Mouse (Mus musculus) heart, postnatal 0 days (tissue): ENCODE data around the gene Aaas. TPM values are rescaled to one million over a fixed set of nuclear protein-coding genes. Genes with fewer than 3 reads are reported as not detected.

Source experiments
- ATAC-seq: fragments of 200-750 bp; cut with Nextera tagmentation; 2 replicates; pipeline ENCODE4 v1.8.0; 2017; ENCODE audit warnings: low read depth, moderate number of reproducible peaks, moderate library complexity; ENCODE audit not compliant: insufficient read depth
- DNase-seq: peaks from one replicate; pipeline ENCODE4 v3.0.0-alpha.2; 2016; ENCODE audit warnings: low spot score
- H3K27ac ChIP-seq: fragments of 300-500 bp; sonication (generic); 2 replicates; pipeline ENCODE4 v1.5.1; 2014; ENCODE audit warnings: low read depth, mild to moderate bottlenecking
- H3K27me3 ChIP-seq: fragments of 300-500 bp; sonication (generic); 2 replicates; pipeline ENCODE4 v1.6.1; 2014; ENCODE audit warnings: low read length, mixed read lengths; ENCODE audit not compliant: control insufficient read depth, insufficient read depth
- H3K36me3 ChIP-seq: fragments of 300-500 bp; sonication (generic); replicated peaks from 2 replicates; pipeline ENCODE4 v1.6.1; 2014; ENCODE audit warnings: low read length, mixed read lengths; ENCODE audit not compliant: control insufficient read depth, insufficient read depth
- H3K4me1 ChIP-seq: fragments of 300-500 bp; sonication (generic); 2 replicates; pipeline ENCODE4 v1.6.1; 2014; ENCODE audit warnings: antibody characterized with exemption; ENCODE audit not compliant: control insufficient read depth, insufficient read depth
- H3K4me2 ChIP-seq: fragments of 300-500 bp; sonication (generic); 2 replicates; pipeline ENCODE4 v1.6.1; 2014; ENCODE audit warnings: low read depth, mild to moderate bottlenecking, low read length, moderate library complexity
- H3K4me3 ChIP-seq: fragments of 300-500 bp; sonication (generic); 2 replicates; pipeline ENCODE4 v1.5.1; 2014; ENCODE audit warnings: low read depth, low read length
- H3K9ac ChIP-seq: fragments of 300-500 bp; sonication (generic); replicated peaks from 2 replicates; pipeline ENCODE4 v1.6.1; 2014; ENCODE audit warnings: low read depth, low read length, mixed read lengths
- H3K9me3 ChIP-seq: fragments of 300-500 bp; sonication (generic); replicated peaks from 2 replicates; pipeline ENCODE4 v1.6.1; 2016; ENCODE audit warnings: low read length; ENCODE audit not compliant: control insufficient read depth
- CTCF ChIP-seq: IDR thresholded peaks from 2 replicates; pipeline ENCODE4 v1.5.1; 2016; ENCODE audit warnings: antibody characterized with exemption, control low read depth, low read depth
- EP300 ChIP-seq: IDR thresholded peaks from 2 replicates; pipeline ENCODE4 v1.6.1; 2016; ENCODE audit warnings: antibody characterized with exemption, low read depth
- WGBS: fragments of 180-500 bp; shearing (Covaris S2); extraction: QIAGEN DNeasy Blood & Tissue Kit; methylation state at CpG from one replicate; pipeline ENCODE4 v1.1.7; 2014; 5-methylcytosine and 5-hydroxymethylcytosine counted together
- polyA plus RNA-seq: library from polyadenylated mRNA; unstranded; fragments of >200 nt; fragmentation: Nextera tagmentation; extraction: Ambion mirVana; gene quantifications from 2 replicates; pipeline ENCODE4 v1.2.1, GENCODE M21; 2015
- total RNA-seq: library from RNA; depleted of rRNA; stranded (reverse); fragments of >200 nt; gene quantifications from 2 replicates; pipeline ENCODE4 v1.2.3, GENCODE M21; 2014; ENCODE audit warnings: low replicate concordance; rRNA removed

Gene Aaas
- total and polyA plus RNA-seq, 2 experiments from 2014 or later = 18.8 to 25.9 TPM

- no peak for DNase-seq
- H3K27ac ChIP-seq = no peak overlapping the region
- TF ChIP-seq CTCF = no peak
- TF ChIP-seq EP300 = no peak
- no peak for ATAC-seq
- H3K36me3 ChIP-seq = peaks cover 22% of the 10 kb centered on the region
- H3K9ac ChIP-seq = peak overlapping the region; percentile 65
- no peaks in the 10 kb centered on the region for H3K27me3 ChIP-seq
- H3K4me2 ChIP-seq = peak overlapping the region; percentile 100
- no peaks in the 10 kb centered on the region for H3K9me3 ChIP-seq
- WGBS = 5% methylated on average over 18 of the region's 24 CpGs
- H3K4me1 ChIP-seq = peaks cover 8% of the 10 kb centered on the region
- H3K4me3 ChIP-seq = peak overlapping the region; percentile 73
Measured at GRCm38 (mm10) chr15:102296368-102297006, 54.1 kb downstream of the Aaas start.

GRCm38 (mm10) chr15:102295633-102296367, 54.8 kb downstream of the Aaas start, which contains the start of gene Espl1:
Espl1 (plus strand) TSS chr15:102296266.
- H3K27me3 ChIP-seq = no peaks in the 10 kb centered on the region
- H3K4me1 ChIP-seq = peaks cover 8% of the 10 kb centered on the region
- no peak for TF ChIP-seq CTCF
- no peak for TF ChIP-seq EP300
- 5% methylated on average over 25 of the region's 25 CpGs for WGBS
- peaks cover 21% of the 10 kb centered on the region for H3K36me3 ChIP-seq
- ATAC-seq (peak; percentile 99), DNase-seq (peak; percentile 91)
- H3K9ac ChIP-seq = peak within 1 kb of the TSS; percentile 65
- peak within 1 kb of the TSS; percentile 73 for H3K4me3 ChIP-seq
- H3K4me2 ChIP-seq = peak within 1 kb of the TSS; percentile 100
- no peak within 1 kb of the TSS for H3K27ac ChIP-seq
- no peaks in the 10 kb centered on the region for H3K9me3 ChIP-seq

Other genes starting within 250 kb of the Aaas start
- 20.0 and 22.8 TPM in 2 replicates for gene Spryd3, start 214.5 kb downstream of the Aaas start, total RNA-seq
- gene Spryd3, start 214.5 kb downstream of the Aaas start, polyA plus RNA-seq = 15.1 and 16.0 TPM in 2 replicates
- gene Igfbp6, start 206.4 kb downstream of the Aaas start, total RNA-seq = 30.5 and 35.4 TPM in 2 replicates
- 24.0 and 24.2 TPM in 2 replicates for gene Igfbp6, start 206.4 kb downstream of the Aaas start, polyA plus RNA-seq
- 1.7 TPM in 1 of 2 replicates, not detected in the other for gene Soat2, start 200.2 kb downstream of the Aaas start, total RNA-seq
- 0.08 and 0.14 TPM in 2 replicates for gene Soat2, start 200.2 kb downstream of the Aaas start, polyA plus RNA-seq
- gene Zfp740, start 147.5 kb downstream of the Aaas start, total RNA-seq = 31.1 and 38.4 TPM in 2 replicates
- gene Zfp740, start 147.5 kb downstream of the Aaas start, polyA plus RNA-seq = 17.7 and 18.8 TPM in 2 replicates
- gene Csad, start 146.0 kb downstream of the Aaas start, total RNA-seq = 43.9 and 64.7 TPM in 2 replicates
- 27.7 and 33.1 TPM in 2 replicates for gene Csad, start 146.0 kb downstream of the Aaas start, polyA plus RNA-seq
- gene Itgb7, start 118.8 kb downstream of the Aaas start, total RNA-seq = 0.23 and 1.1 TPM in 2 replicates
- gene Itgb7, start 118.8 kb downstream of the Aaas start, polyA plus RNA-seq = 0.79 and 0.92 TPM in 2 replicates
- gene Rarg, start 93.3 kb downstream of the Aaas start, total RNA-seq = 8.9 and 9.7 TPM in 2 replicates
- 5.4 and 6.0 TPM in 2 replicates for gene Rarg, start 93.3 kb downstream of the Aaas start, polyA plus RNA-seq
- gene Gm9918, start 80.2 kb downstream of the Aaas start, total RNA-seq = not detected in 2 replicates
- gene Gm9918, start 80.2 kb downstream of the Aaas start, polyA plus RNA-seq = not detected in 2 replicates
- 35.6 and 53.5 TPM in 2 replicates for gene Mfsd5, start 71.3 kb downstream of the Aaas start, total RNA-seq
- gene Mfsd5, start 71.3 kb downstream of the Aaas start, polyA plus RNA-seq = 31.4 and 34.1 TPM in 2 replicates
- 11.6 and 15.3 TPM in 2 replicates for gene Espl1, start 54.5 kb downstream of the Aaas start, total RNA-seq
- 2.3 and 3.7 TPM in 2 replicates for gene Espl1, start 54.5 kb downstream of the Aaas start, polyA plus RNA-seq
- 90.7 and 148 TPM in 2 replicates for gene Pfdn5, start 24.7 kb downstream of the Aaas start, total RNA-seq
- 344 and 362 TPM in 2 replicates for gene Pfdn5, start 24.7 kb downstream of the Aaas start, polyA plus RNA-seq
- gene Myg1, start 19.1 kb downstream of the Aaas start, total RNA-seq = 35.6 and 60.5 TPM in 2 replicates
- gene Myg1, start 19.1 kb downstream of the Aaas start, polyA plus RNA-seq = 39.0 and 41.1 TPM in 2 replicates
- not detected in 2 replicates for gene Sp7, start 16.4 kb upstream of the Aaas start, total RNA-seq
- not detected in 2 replicates for gene Sp7, start 16.4 kb upstream of the Aaas start, polyA plus RNA-seq
- 32.1 and 32.6 TPM in 2 replicates for gene Sp1, start 55.4 kb upstream of the Aaas start, total RNA-seq
- gene Sp1, start 55.4 kb upstream of the Aaas start, polyA plus RNA-seq = 3.0 and 3.1 TPM in 2 replicates
- 0.19 and 0.81 TPM in 2 replicates for gene Amhr2, start 94.6 kb upstream of the Aaas start, total RNA-seq
- gene Amhr2, start 94.6 kb upstream of the Aaas start, polyA plus RNA-seq = 0.75 and 1.9 TPM in 2 replicates
- gene Prr13, start 108.3 kb upstream of the Aaas start, total RNA-seq = 16.8 and 25.7 TPM in 2 replicates
- 71.4 and 73.4 TPM in 2 replicates for gene Prr13, start 108.3 kb upstream of the Aaas start, polyA plus RNA-seq
- 180 and 221 TPM in 2 replicates for gene Pcbp2, start 119.8 kb upstream of the Aaas start, total RNA-seq
- gene Pcbp2, start 119.8 kb upstream of the Aaas start, polyA plus RNA-seq = 118 and 121 TPM in 2 replicates
- not detected in 2 replicates for gene Gm10337, start 153.0 kb upstream of the Aaas start, total RNA-seq
- not detected in 2 replicates for gene Gm10337, start 153.0 kb upstream of the Aaas start, polyA plus RNA-seq
- 4.7 and 6.1 TPM in 2 replicates for gene Map3k12, start 166.3 kb upstream of the Aaas start, total RNA-seq
- 4.1 and 4.6 TPM in 2 replicates for gene Map3k12, start 166.3 kb upstream of the Aaas start, polyA plus RNA-seq
- 73.7 and 74.9 TPM in 2 replicates for gene Tarbp2, start 167.4 kb upstream of the Aaas start, total RNA-seq
- gene Tarbp2, start 167.4 kb upstream of the Aaas start, polyA plus RNA-seq = 65.4 and 68.5 TPM in 2 replicates
- 0.84 TPM in 1 of 2 replicates, not detected in the other for gene Npff, start 174.2 kb upstream of the Aaas start, total RNA-seq
- 0.89 and 1.1 TPM in 2 replicates for gene Npff, start 174.2 kb upstream of the Aaas start, polyA plus RNA-seq